ENCODE assay signal across 9 mouse cellular contexts in the genomic region with DNA sequence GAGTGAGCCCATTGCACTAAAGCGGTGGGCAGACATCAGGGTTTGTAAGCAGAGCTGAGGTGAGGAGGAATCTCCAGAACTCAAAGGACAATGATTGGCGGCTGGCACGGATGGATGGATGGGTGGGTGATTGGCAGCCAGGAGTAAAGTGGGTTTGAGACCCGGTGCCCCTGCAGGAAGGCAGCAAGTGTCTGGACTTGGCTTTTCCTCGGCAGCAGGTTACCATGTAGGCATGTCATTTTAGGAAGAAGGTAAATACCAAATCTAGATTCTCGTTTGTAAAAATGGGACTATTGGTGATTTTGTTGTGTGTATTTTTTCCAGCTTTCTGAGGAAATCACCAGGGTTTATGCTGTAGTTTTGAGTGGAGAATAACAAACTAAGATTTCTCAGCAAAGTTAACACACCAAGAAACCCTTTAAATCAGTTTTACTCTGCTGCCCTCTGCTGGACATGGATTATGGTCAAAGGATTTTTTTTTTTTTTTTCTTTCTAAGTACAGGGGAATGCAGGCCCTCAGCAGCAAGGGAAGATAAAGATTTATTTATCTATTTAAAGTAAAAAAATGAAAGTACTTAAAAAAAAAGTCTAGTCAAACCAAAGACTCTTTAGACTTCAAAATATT.
DNase-seq lines count a peak whose midpoint lies in the region; ATAC-seq lines count a peak whose summit lies in the region.
"Had no signal": no experiment of that assay in that cellular context is flagged by ENCODE, and none has a peak within 500 bp of the region (broad histone marks: within the 10 kb centered on the region; RNA-seq: fewer than 3 reads in every experiment).

No protein-coding gene starts in this region.

- DNase-seq in cerebellum, adult 11-12 months: no peak
- peak; percentile 44 to 47 for DNase-seq in left cerebral cortex, postnatal 10 days (ENCODE audit: extremely low spot score in 1 of 2, low spot score in 2 of 2)
- no peak for DNase-seq in left cerebral cortex, adult 8-10 months (ENCODE audit: low spot score in 2 of 2)
- DNase-seq in ZHBTc4 (ENCODE audit: low read depth, low spot score): peak; percentile 77
- peak; percentile 31 for DNase-seq in liver, embryonic 13.5 days
- peak; percentile 44 to 80 for DNase-seq in spleen, postnatal 10 days (ENCODE audit: low spot score in 2 of 2)

- H3K27ac ChIP-seq in liver, embryonic 13.5 days: no peak overlapping the region
- H3K27ac ChIP-seq: neural tube, embryonic 13.5 days had no signal

- H3K4me3 ChIP-seq in liver, embryonic 13.5 days (replicated peaks): no peak overlapping the region
- H3K4me3 ChIP-seq: neural tube, embryonic 13.5 days had no signal

- 55% methylated on average over 6 of the region's 6 CpGs for WGBS in liver, embryonic 13.5 days (ENCODE audit: insufficient replicate concordance)

- 0 out of 2 replicates have a peak, but pooled peaks cover 2% of the 10 kb centered on the region for H3K9me3 ChIP-seq in liver, embryonic 13.5 days (replicated peaks)
- H3K9me3 ChIP-seq: neural tube, embryonic 13.5 days had no signal

- H3K4me2 ChIP-seq in liver, embryonic 13.5 days: no peak overlapping the region
- H3K4me2 ChIP-seq: neural tube, embryonic 13.5 days had no signal

- intact Hi-C loops in left cerebral cortex, postnatal 10 days (cut with DNase I): loop anchor here (5.0 kb wide), 2 partner anchors 280 to 1360 kb away; no protein-coding TSS in a partner anchor

- H3K36me3 ChIP-seq in liver, embryonic 13.5 days: no peaks in the 10 kb centered on the region

- no peak overlapping the region for H3K9ac ChIP-seq in liver, embryonic 13.5 days
- H3K9ac ChIP-seq: neural tube, embryonic 13.5 days had no signal

- peak; percentile 45; the same call in 1 of the 2 replicates for ATAC-seq in cerebellum, adult (ENCODE audit: insufficient number of reproducible peaks, low FRiP score, low TSS enrichment)
- peak; percentile 61; the same call in 1 of the 2 replicates for ATAC-seq in erythroid progenitor cell, adult 5-6 weeks (replicated peaks; ENCODE audit: low FRiP score, poor library complexity, severe bottlenecking)
- ATAC-seq in liver, embryonic 13.5 days (ENCODE audit: low read depth): no peak

- no peaks in the 10 kb centered on the region for H3K27me3 ChIP-seq in liver, embryonic 13.5 days
- H3K27me3 ChIP-seq: neural tube, embryonic 13.5 days had no signal

- peaks cover 38% of the 10 kb centered on the region for H3K4me1 ChIP-seq in liver, embryonic 13.5 days (replicated peaks)
- H3K4me1 ChIP-seq: neural tube, embryonic 13.5 days had no signal

Comparison
In these comparisons a context has a peak if more than half of its experiments do, and no peak if none do; other contexts are left out.
1. DNase-seq: peak in left cerebral cortex, postnatal 10 days (2 of 2), ZHBTc4 (single experiment), liver, embryonic 13.5 days (single experiment) and spleen, postnatal 10 days (2 of 2); none in cerebellum, adult 11-12 months (single experiment) and left cerebral cortex, adult 8-10 months (0 of 2).